Mouse (Mus musculus) stomach, embryonic 16.5 days (tissue): ENCODE measurements around the gene 4430402I18Rik. TPM values are rescaled to one million over a fixed set of nuclear protein-coding genes. Genes with fewer than 3 reads are reported as not detected.

Experiments used
- ATAC-seq: fragments of 200-750 bp; cut with Nextera tagmentation; 2 replicates; pipeline ENCODE4 v1.8.0; 2017; ENCODE audit warnings: moderate number of reproducible peaks, moderate TSS enrichment; ENCODE audit not compliant: insufficient read depth, low FRiP score
- H3K27ac ChIP-seq: fragments of 300-500 bp; sonication (generic); 2 replicates; pipeline ENCODE4 v1.5.1; 2014; ENCODE audit warnings: low read length
- H3K27me3 ChIP-seq: fragments of 300-500 bp; sonication (generic); 2 replicates; pipeline ENCODE4 v1.6.1; 2014; ENCODE audit warnings: low read length, control low read depth, mixed read lengths; ENCODE audit not compliant: control insufficient read depth, insufficient read depth
- H3K36me3 ChIP-seq: fragments of 300-500 bp; sonication (generic); 2 replicates; pipeline ENCODE4 v1.6.1; 2014; ENCODE audit warnings: low read length; ENCODE audit not compliant: control insufficient read depth, insufficient read depth
- H3K4me1 ChIP-seq: fragments of 300-500 bp; sonication (generic); 2 replicates; pipeline ENCODE4 v1.6.1; 2014; ENCODE audit warnings: low read length, control low read depth, mixed read lengths; ENCODE audit not compliant: control insufficient read depth, insufficient read depth
- H3K4me2 ChIP-seq: fragments of 300-500 bp; sonication (generic); 2 replicates; pipeline ENCODE4 v1.6.1; 2014; ENCODE audit warnings: low read depth, low read length, mixed read lengths
- H3K4me3 ChIP-seq: fragments of 300-500 bp; sonication (generic); replicated peaks from 2 replicates; pipeline ENCODE4 v1.5.1; 2014; ENCODE audit warnings: mild to moderate bottlenecking, low read length
- H3K9ac ChIP-seq: fragments of 300-500 bp; sonication (generic); 2 replicates; pipeline ENCODE4 v1.6.1; 2014; ENCODE audit warnings: low read length
- H3K9me3 ChIP-seq: fragments of 300-500 bp; sonication (generic); replicated peaks from 2 replicates; pipeline ENCODE4 v1.6.1; 2016; ENCODE audit warnings: low read length, control low read depth; ENCODE audit not compliant: control insufficient read depth
- WGBS: fragments of 180-500 bp; shearing (Covaris S2); extraction: QIAGEN DNeasy Blood & Tissue Kit; methylation state at CpG from one replicate; pipeline ENCODE4 v1.1.7; 2014; 5-methylcytosine and 5-hydroxymethylcytosine counted together
- polyA plus RNA-seq: library from polyadenylated mRNA; unstranded; fragments of >200 nt; fragmentation: Nextera tagmentation; extraction: Ambion mirVana; gene quantifications from 2 replicates; pipeline ENCODE4 v1.2.1, GENCODE M21; 2015

The 4430402I18Rik gene
- polyA plus RNA-seq, 1 experiment from 2014 or later: 0.74 TPM

GRCm38 (mm10) chr19:28974862-28975611 is 7.4 kb upstream of the 4430402I18Rik start:
- no peak overlapping the region for H3K27ac ChIP-seq
- peak; percentile 81 for ATAC-seq
- no peaks in the 10 kb centered on the region for H3K36me3 ChIP-seq
- no peaks in the 10 kb centered on the region for H3K9me3 ChIP-seq
- H3K9ac ChIP-seq: peak overlapping the region; percentile 50
- peaks cover 4% of the 10 kb centered on the region; the same call in 1 of the 2 replicates for H3K4me1 ChIP-seq
- H3K4me2 ChIP-seq: peak overlapping the region; percentile 67
- no peaks in the 10 kb centered on the region for H3K27me3 ChIP-seq
- H3K4me3 ChIP-seq: peak overlapping the region; percentile 41
- 17% methylated on average over 35 of the region's 35 CpGs for WGBS

DNA sequence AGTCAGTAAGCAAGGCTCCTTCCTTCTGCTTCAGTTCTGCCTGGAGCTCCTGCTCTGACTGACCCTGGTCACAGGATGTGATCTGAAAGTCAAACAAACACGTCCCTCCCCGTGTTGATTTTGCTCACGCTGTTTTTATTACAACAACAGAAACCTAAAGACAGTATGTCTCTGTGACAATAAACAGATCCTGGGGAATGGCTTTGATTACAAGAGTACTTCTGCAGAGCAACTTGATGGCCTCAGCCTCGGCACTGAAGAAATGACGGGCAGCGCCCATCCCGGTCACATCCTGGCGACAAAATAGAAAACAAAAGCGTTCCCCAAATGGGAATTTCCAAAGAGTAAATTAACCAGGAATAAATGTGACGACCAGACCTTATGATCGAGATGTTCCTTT is 2.7 kb upstream of the 4430402I18Rik start:
- H3K27me3 ChIP-seq: no peaks in the 10 kb centered on the region
- no peak overlapping the region for H3K9ac ChIP-seq
- no peak for ATAC-seq
- H3K4me2 ChIP-seq: no peak overlapping the region
- 48% methylated on average over 11 of the region's 11 CpGs for WGBS
- no peaks in the 10 kb centered on the region for H3K9me3 ChIP-seq
- H3K4me3 ChIP-seq: no peak overlapping the region
- H3K27ac ChIP-seq: no peak overlapping the region
- H3K4me1 ChIP-seq: peaks cover 8% of the 10 kb centered on the region
- H3K36me3 ChIP-seq: no peaks in the 10 kb centered on the region

DNA sequence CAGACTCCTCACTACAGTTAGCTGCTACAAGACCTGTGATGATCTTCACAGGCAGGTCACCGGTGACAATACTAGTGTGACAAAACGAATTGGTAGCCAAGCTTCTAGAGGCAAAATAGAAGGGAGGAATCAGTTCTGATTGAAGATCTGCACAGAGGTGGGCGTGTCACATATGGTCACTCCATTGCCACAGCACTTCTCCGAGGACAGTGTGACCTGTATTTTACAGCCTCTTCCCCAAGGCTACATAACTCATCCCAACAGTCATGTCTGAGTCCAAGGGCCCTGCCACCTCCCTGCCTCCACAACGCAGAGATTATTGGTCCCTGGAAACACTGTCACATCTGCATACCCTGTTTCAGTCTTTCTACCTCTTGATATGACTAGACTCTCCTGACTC is 1.6 kb upstream of the 4430402I18Rik start:
- Histone ChIP-seq H3K9me3 (no peaks in the 10 kb centered on the region), H3K4me3 (no peak overlapping the region), H3K27ac (no peak overlapping the region), H3K9ac (no peak overlapping the region), H3K36me3 (no peaks in the 10 kb centered on the region), H3K4me1 (peaks cover 10% of the 10 kb centered on the region), H3K27me3 (no peaks in the 10 kb centered on the region), H3K4me2 (no peak overlapping the region)
- ATAC-seq: no peak
- WGBS: 82% methylated on average over 5 of the region's 5 CpGs

GRCm38 (mm10) chr19:28968178-28968577 is 578 bp upstream of the 4430402I18Rik start:
- no peak overlapping the region for H3K27ac ChIP-seq
- no peak overlapping the region for H3K9ac ChIP-seq
- peaks cover 10% of the 10 kb centered on the region for H3K4me1 ChIP-seq
- no peaks in the 10 kb centered on the region for H3K36me3 ChIP-seq
- H3K4me2 ChIP-seq: no peak overlapping the region
- H3K27me3 ChIP-seq: no peaks in the 10 kb centered on the region
- no peak overlapping the region for H3K4me3 ChIP-seq
- 66% methylated on average over 4 of the region's 4 CpGs for WGBS
- ATAC-seq: no peak
- no peaks in the 10 kb centered on the region for H3K9me3 ChIP-seq

GRCm38 (mm10) chr19:28964552-28964903 is 3.1 kb downstream of the 4430402I18Rik start:
- Histone ChIP-seq H3K36me3 (no peaks in the 10 kb centered on the region), H3K4me3 (peak overlapping the region; percentile 86), H3K4me1 (peaks cover 10% of the 10 kb centered on the region), H3K4me2 (peak overlapping the region; percentile 94), H3K9ac (peak overlapping the region; percentile 93), H3K27ac (no peak overlapping the region; the same call in 1 of the 2 replicates), H3K27me3 (no peaks in the 10 kb centered on the region), H3K9me3 (no peaks in the 10 kb centered on the region)
- ATAC-seq: peak; percentile 34; the same call in 1 of the 2 replicates
- WGBS: 6% methylated on average over 16 of the region's 16 CpGs

- ATAC-seq: peak; percentile 90
- Histone ChIP-seq H3K4me1 (peaks cover 10% of the 10 kb centered on the region), H3K4me3 (peak within 1 kb of the TSS; percentile 86), H3K9ac (peak within 1 kb of the TSS; percentile 93), H3K36me3 (no peaks in the 10 kb centered on the region), H3K27me3 (no peaks in the 10 kb centered on the region), H3K4me2 (peak within 1 kb of the TSS; percentile 94), H3K27ac (peak within 1 kb of the TSS; percentile 62), H3K9me3 (no peaks in the 10 kb centered on the region)
- WGBS: under 1% methylated on average over 68 of the region's 73 CpGs
These were observed 3.6 kb downstream of the 4430402I18Rik start, which contains the start of gene Plpp6 for GRCm38 (mm10) chr19:28963842-28964551. Gene Plpp6, plus strand, starts transcription at chr19:28963953.

DNA sequence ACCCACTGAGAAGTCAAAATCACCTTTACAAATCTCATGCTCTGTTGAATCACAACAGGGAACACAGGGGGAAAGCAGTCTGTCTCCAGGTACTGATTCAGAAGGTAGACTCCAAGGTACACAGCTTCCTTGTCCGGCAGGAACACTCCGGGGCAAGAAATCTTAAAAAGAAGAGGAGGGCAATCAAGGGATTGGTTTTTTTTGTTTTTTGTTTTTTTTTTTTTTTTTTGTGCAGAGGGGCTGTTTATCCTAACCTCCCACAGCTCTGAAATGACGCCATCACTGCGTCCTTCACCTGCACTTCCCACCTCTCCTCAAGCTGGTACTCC is 4.1 kb downstream of the 4430402I18Rik start:
- H3K27ac ChIP-seq: no peak overlapping the region
- no peak for ATAC-seq
- peak overlapping the region; percentile 86 for H3K4me3 ChIP-seq
- WGBS: 4% methylated on average over 4 of the region's 4 CpGs
- H3K36me3 ChIP-seq: no peaks in the 10 kb centered on the region
- H3K9me3 ChIP-seq: no peaks in the 10 kb centered on the region
- H3K27me3 ChIP-seq: no peaks in the 10 kb centered on the region
- H3K4me1 ChIP-seq: peaks cover 10% of the 10 kb centered on the region
- H3K4me2 ChIP-seq: peak overlapping the region; percentile 94
- H3K9ac ChIP-seq: peak overlapping the region; percentile 93

DNA sequence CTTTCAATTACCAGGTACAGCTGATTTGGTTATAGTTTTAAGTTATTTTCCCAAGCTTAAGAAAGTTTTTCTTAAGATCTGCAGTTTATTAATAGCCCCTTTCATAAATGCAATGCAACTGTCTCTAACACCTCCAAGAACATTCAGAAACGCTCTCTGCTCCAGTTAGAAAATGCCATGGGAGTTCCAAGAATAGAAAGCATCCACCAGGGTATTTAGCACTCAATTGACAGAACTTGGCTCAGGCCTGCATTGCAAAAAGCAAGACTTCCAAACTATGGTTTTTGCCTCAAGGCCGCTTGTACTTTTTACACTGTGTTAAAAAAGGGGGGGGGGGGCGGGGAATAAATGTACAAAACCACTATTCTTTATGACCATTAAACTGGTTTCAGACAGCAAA is 4.5 kb downstream of the 4430402I18Rik start:
- no peaks in the 10 kb centered on the region for H3K27me3 ChIP-seq
- WGBS: 48% methylated on average over 3 of the region's 3 CpGs
- peak overlapping the region; percentile 86; the same call in 1 of the 2 replicates for H3K4me3 ChIP-seq
- no peak overlapping the region for H3K27ac ChIP-seq
- H3K4me2 ChIP-seq: peak overlapping the region; percentile 94
- ATAC-seq: no peak
- no peaks in the 10 kb centered on the region for H3K9me3 ChIP-seq
- H3K36me3 ChIP-seq: no peaks in the 10 kb centered on the region
- H3K9ac ChIP-seq: no peak overlapping the region; the same call in 1 of the 2 replicates
- H3K4me1 ChIP-seq: peaks cover 10% of the 10 kb centered on the region

DNA sequence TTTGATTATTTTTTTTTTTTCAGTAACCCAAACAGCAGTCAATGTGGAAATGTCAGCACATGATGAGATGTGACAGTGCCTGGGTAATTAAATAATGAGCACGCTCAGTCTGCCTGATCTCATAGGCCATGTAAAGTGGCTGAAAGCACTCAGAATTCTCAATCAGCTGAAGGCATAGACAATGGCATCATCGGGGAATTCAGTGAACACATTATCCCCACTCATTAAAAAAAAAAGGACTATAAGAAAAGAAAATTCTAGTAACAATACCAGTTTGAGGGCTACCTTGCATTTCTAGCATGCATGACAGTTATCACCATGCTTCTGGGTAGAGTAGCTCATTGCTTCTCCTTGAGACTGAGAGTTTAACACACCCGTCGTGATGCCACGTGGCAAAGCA is 16.3 kb downstream of the 4430402I18Rik start:
- H3K27ac ChIP-seq: no peak overlapping the region
- H3K9me3 ChIP-seq: no peaks in the 10 kb centered on the region
- no peak overlapping the region for H3K4me3 ChIP-seq
- no peaks in the 10 kb centered on the region for H3K36me3 ChIP-seq
- no peak overlapping the region for H3K9ac ChIP-seq
- no peak overlapping the region for H3K4me2 ChIP-seq
- WGBS: 79% methylated on average over 5 of the region's 5 CpGs
- ATAC-seq: no peak
- no peaks in the 10 kb centered on the region for H3K27me3 ChIP-seq
- H3K4me1 ChIP-seq: no peaks in the 10 kb centered on the region
